Mouse (Mus musculus): ENCODE results near the gene Zfp658. TPM values are rescaled to one million over a fixed set of nuclear protein-coding genes. Genes with fewer than 3 reads are reported as not detected.

Zfp658 gene
- total RNA-seq (2021) = 1 to 10 TPM; 5.2 to 6.1 TPM

- peak; percentile 74 for DNase-seq (ENCODE audit: extremely low spot score in 1 of 2, low spot score in 1 of 2)
Observed at GRCm38 (mm10) chr7:43562006-43562633, at the start of gene Zfp658. Gene Zfp658 (plus strand): TSS chr7:43562256.

GRCm38 (mm10) chr7:43512519-43512918 is 49.5 kb upstream of the Zfp658 start:
- DNase-seq (ENCODE audit: extremely low spot score in 1 of 2, low spot score in 1 of 2) = no peak

DNA sequence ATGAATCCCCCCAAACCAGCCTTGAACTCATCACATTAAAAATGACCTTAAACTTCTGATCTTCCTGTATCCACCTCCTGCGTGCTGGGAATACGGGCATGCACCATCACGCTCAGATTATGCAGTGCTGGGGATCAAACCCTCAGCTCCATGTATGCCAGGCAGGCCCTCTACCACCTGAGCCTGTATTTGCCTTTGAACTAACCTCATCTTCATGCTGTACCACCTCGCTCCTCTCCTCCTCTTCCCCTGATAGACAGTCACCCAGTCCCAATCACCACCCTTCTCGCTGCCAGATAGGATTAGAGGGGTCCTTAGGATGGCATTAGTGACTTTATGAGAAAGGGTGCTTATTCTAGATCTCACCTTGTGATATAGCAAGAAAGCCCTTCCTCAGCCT is 47.0 kb upstream of the Zfp658 start:
- no peak for DNase-seq (ENCODE audit: extremely low spot score in 1 of 2, low spot score in 1 of 2)

DNA sequence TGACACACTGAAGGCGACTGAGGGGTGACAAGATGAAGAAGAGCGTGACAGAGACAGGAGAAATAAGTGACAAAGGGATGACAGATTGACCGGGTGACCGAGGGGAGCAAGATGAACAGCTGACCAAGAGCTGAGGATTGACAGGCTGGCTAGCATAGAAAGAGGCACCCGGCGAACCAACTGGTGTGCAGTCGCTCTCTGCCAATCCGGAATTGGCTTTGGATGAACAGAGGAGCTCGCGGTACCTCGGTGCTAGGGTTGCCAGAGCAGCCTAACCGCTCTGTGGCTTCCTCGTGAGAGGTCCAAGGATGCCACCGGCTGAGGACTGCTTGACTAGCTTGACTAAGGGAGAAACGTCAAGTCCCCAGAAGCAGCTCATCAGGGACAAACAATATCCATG is 43.7 kb upstream of the Zfp658 start:
- no peak for DNase-seq (ENCODE audit: extremely low spot score in 1 of 2, low spot score in 1 of 2)

DNA sequence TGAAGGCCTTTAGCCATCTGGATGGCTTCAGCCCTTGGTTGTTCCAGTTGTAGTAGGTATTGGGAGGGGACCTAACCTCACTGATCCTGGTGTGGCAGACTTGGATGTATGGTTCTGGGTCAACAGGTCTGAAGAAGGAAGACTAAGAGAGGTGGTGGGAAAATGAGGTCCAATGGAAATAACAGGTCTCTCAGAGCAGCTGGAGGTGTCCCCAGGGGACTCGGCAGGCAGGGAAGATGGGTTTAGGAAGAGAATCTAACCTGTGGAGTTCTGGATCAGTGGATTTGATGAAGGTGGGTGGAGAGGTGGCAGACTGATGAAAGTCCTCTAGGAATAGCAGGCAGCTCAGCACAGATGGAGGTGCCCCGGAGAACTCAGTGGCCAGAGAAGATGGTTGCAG is 39.3 kb upstream of the Zfp658 start:
- DNase-seq (ENCODE audit: extremely low spot score in 1 of 2, low spot score in 1 of 2) = no peak

DNA sequence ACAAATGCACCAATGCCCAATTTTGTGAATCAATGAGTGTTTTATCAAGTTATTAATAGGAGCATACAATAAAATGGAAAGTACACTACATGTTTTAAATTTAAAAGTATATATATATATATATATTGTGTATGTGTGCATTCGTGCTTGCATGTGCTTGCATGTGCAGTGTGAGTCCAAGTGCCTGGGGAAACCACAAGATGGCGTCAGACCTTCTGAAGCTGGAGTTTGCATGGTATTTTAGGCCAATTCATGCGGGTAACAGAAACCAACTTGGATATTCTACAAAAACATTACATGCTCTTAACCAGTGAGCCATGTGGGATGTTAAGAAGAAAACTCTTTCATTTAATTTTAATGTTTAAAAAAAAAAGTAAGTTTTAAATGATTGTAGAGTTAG is 36.7 kb upstream of the Zfp658 start:
- DNase-seq (ENCODE audit: extremely low spot score in 1 of 2, low spot score in 1 of 2) = no peak

- no peak for DNase-seq (ENCODE audit: extremely low spot score in 1 of 2, low spot score in 1 of 2)
Observed at GRCm38 (mm10) chr7:43530216-43530785, 31.8 kb upstream of the Zfp658 start.

DNA sequence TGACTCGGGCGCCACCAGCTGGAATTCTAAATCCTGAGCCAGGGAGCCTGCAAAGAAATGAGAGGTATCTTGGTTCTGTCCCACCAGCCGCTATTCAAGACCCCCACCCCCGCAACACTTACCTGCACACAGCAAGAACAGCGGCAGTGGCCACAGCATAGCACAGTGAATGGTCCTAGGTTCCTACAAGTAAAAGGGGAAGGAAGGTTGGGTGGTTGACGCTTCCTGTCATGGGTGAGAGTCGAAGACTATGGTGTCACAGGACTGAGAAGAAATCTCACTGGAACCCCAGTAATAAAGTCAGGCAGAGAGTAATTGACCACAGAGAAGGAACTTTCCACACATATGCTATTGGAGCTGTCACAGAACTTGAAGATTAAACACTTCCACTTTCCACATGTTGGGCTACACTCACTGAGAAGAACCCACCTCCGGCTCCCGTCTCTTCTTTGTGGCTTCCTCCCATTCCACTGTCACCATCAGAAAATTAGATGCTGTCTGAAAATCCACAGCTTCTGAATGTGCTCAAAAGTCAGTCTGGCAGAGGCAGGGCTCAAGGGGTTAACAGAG is 29.0 kb upstream of the Zfp658 start:
- no peak for DNase-seq (ENCODE audit: extremely low spot score in 1 of 2, low spot score in 1 of 2)

GRCm38 (mm10) chr7:43538524-43538923 is 23.5 kb upstream of the Zfp658 start:
- no peak for DNase-seq (ENCODE audit: extremely low spot score in 1 of 2, low spot score in 1 of 2)

GRCm38 (mm10) chr7:43544225-43544977 is 17.7 kb upstream of the Zfp658 start, which contains the start of gene Cd33:
Gene Cd33 (minus strand): TSS chr7:43544428.
- no peak for DNase-seq (ENCODE audit: extremely low spot score in 1 of 2, low spot score in 1 of 2)

DNA sequence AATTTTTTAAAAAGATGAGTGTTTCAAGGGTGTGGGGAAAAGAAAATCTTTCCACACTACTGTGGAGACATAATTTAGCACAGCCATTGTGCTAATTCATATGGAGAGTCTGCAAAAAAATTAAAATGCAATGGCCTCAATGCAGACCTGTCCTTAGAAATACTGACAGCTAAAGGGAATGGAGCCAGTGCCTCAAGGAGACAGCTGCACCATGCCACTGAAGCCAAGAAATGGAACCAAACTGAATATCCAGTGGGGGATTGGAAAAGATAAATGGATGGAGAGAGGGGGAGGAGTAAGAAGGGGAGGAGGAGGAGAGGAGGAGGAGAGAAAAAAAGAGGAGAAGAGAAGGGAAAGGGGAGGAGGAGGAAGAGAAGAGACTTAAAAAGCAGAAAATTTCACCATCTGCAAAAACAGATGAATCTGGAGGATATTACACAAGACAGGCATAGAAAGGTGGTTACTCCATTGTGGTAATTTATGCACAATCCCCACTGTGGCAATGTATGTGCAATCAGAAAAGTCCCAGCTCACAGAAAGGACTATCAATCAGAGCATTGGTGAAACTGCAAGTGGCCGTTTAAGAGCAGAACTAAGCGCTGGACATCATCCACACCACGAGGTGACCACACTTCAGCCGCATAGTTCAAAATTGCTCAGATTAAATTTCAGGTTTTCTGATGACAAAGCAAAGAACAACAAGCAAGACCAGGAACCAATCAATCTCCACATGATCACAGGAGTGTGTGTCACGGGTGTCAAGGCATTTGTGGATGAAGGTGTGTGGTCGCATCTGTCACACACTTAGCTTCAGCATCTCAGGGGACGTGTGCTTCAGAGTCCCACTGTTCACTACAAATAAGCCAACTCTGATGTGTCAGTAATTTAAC is 16.2 kb upstream of the Zfp658 start:
- no peak for DNase-seq (ENCODE audit: extremely low spot score in 1 of 2, low spot score in 1 of 2)

DNA sequence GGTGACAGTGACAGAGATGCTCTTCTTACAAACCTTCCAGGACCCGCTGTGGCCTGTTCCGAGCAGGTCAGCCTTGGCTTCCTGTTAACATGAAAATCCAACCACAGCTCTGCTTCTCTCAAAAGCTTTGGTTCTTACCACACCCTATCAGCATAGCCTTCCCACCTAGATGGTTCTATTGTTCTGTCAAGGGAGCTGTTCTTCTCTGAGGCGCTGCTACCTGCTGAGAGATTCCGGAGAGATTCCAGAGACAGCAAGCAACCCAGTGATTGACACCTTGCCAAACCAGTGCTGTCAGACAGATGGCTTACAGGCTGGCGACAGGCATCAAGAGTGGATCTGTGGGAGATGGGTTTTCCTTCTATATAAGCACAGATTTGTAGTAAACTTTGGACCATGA is 14.4 kb upstream of the Zfp658 start:
- peak in 1 of 2 experiments; percentile 22 for DNase-seq (ENCODE audit: extremely low spot score in 1 of 2, low spot score in 1 of 2)

DNA sequence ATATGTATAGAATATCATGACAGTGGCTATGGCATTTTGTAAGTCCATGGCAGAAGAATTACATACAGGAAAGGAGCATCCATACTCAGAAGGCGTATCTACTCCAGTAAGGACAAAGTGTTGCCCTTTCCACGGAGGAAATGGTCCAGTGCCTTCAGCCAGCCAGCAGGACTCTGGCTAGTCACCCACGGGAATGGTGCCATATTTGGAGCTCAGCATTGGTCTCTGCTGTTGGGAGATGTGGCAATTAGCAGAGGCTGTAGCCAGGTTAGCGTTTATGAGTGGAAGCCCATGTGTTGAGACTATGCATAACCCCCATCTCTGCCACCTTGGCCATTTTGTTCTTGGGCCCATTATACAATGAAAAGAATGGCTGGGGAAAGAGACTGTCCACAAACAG is 13.8 kb upstream of the Zfp658 start:
- DNase-seq (ENCODE audit: extremely low spot score in 1 of 2, low spot score in 1 of 2) = no peak

- no peak for DNase-seq (ENCODE audit: extremely low spot score in 1 of 2, low spot score in 1 of 2)
Observed at GRCm38 (mm10) chr7:43553153-43553552, 8.9 kb upstream of the Zfp658 start.

- DNase-seq (ENCODE audit: extremely low spot score in 1 of 2, low spot score in 1 of 2) = no peak
Observed at GRCm38 (mm10) chr7:43554550-43554949, 7.5 kb upstream of the Zfp658 start.

GRCm38 (mm10) chr7:43555351-43555750 is 6.7 kb upstream of the Zfp658 start:
- DNase-seq (ENCODE audit: extremely low spot score in 1 of 2, low spot score in 1 of 2) = no peak

DNA sequence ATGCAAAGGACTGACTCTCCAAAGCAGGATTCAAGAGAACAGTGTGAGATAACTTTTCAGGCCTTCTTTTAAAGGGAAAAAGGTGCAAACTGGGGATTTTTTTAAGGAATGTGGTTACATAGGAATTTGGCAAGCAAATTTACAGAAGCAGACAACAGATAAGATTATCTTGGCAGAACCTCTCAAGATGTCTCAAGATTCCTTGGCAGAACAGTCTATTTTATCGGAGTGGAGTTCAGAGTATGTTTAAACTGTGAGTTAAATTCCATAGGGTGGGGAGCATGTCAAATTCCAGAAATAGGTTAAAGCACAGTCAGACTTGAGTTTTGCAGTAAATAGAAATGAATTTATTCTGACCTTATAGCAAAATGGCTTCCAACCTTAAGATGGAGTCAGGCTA is 5.2 kb upstream of the Zfp658 start:
- DNase-seq (ENCODE audit: extremely low spot score in 1 of 2, low spot score in 1 of 2) = no peak

GRCm38 (mm10) chr7:43562651-43563070 is 605 bp downstream of the Zfp658 start:
- no peak for DNase-seq (ENCODE audit: extremely low spot score in 1 of 2, low spot score in 1 of 2)

DNA sequence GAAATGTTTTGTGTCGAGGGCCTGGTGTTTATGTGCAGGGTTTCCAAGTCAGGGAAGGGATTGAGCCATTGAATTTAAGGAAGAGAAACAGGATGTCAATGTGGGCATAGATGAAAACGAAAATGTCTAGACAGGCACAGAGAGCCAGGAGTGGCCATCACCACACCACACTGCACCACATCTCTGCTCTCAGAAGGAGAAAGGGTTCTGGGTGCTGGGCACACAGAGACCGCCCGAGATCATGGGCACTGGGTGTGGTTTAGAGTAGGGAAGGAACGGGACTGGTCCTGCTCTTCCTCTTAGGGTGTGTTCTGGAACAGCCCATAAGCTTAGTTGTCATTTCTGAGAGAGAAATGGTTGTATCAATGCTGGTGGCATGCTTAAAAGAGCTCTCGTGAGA is 1.2 kb downstream of the Zfp658 start:
- no peak for DNase-seq (ENCODE audit: extremely low spot score in 1 of 2, low spot score in 1 of 2)

DNA sequence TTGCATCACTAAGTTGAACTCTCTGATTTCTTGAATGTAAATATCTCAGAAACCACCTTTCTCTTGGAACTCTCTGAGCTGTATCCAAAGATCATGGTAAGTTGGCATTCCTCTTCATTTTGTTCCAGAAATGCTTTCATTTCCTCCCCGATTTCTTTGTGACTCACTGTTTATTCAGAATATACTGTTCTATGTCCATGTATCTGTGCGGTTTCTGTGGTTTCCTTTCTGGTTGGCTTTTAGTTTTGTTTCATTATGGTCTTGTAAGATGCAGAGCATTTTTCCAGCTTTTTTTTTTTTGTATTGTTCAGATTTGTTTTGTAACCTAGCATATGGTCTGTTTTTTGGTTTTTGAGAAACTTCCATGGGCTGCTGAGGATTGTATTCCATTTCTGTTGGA is 9.2 kb downstream of the Zfp658 start:
- DNase-seq (ENCODE audit: extremely low spot score in 1 of 2, low spot score in 1 of 2) = no peak
